Mouse (Mus musculus) effector memory CD4-positive, alpha-beta T cell, adult 5 months (primary cell): ENCODE data around the gene Vamp5. TPM values are rescaled to one million over a fixed set of nuclear protein-coding genes. Genes with fewer than 3 reads are reported as not detected.

Experiments
- polyA plus RNA-seq: library from polyadenylated mRNA; unstranded; fragments of 100-300 nt; shearing (Covaris generic); gene quantifications from one replicate; pipeline ENCODE4 v1.2.1, GENCODE M21; 2017

Vamp5 gene
- 22.4 TPM for polyA plus RNA-seq

DNA sequence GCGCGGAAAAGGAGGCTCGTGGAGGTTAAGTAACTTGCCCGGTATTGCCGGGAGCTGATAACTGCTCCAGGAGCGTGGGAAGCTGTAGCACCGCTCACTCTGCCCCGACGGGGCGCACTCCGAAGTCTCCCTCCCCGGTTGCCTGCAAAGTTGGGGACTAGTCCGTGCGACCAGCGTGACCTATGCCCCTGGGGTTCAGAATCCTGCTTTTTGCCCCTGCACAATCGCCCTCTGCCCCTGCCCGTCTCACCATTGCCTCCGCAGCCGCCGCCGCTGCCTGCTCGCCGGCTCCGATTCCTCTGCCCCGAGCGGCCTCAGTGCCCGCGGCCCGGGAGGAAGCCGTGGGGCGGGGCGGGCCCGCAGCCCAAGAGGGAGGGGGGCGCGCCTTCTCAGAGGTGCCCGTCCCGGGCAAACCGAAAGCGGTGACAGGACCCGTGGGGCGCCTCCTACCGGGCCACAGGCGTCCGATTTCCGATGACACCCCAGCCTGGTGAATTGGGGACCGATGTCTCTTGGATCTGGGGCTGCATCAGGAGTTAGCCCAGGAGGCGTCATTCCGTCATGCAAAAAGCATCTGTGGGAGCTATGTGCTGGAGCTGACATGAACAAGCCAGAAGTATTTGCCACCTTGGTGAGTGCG, at the start of gene Vamp5:
Gene Vamp5, minus strand, starts transcription at position 338 of the 640 bp plus-strand sequence.

DNA sequence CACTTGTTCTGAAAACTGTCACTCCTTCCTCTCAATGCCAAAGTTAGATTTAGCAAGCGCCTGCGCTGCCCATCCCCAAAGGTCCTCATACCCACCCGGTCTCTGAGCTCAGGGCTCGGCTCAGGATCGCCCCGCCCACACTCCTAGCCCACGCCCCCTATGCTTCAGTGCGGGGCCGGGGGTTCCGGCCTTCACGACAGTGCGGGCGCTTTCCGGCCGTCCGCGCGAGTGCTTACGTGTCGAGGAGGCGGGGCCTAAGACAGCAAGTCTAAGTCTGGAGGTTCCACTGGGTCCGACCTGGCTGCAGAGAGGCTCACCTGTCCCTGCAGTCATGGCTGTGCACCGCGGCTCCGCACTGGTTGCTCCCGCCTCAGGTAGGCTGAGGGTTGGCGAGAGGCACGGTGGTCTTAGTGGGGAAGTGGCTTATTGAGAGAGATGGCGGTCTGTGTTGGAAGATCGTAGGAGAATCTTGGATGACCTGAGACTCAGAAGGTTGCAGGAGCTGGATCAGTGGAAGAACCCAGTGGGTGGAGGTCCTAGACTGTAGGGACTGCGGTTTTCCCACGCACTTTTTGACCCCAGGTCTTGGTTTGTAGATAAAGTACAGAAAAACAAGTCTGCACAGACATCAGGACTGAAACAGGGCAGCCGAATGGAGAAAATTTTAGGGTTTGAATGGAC, 33.9 kb upstream of the Vamp5 start, which contains the start of gene Ggcx:
Gene Ggcx, plus strand, starts transcription at position 233 of the 681 bp plus-strand sequence.

DNA sequence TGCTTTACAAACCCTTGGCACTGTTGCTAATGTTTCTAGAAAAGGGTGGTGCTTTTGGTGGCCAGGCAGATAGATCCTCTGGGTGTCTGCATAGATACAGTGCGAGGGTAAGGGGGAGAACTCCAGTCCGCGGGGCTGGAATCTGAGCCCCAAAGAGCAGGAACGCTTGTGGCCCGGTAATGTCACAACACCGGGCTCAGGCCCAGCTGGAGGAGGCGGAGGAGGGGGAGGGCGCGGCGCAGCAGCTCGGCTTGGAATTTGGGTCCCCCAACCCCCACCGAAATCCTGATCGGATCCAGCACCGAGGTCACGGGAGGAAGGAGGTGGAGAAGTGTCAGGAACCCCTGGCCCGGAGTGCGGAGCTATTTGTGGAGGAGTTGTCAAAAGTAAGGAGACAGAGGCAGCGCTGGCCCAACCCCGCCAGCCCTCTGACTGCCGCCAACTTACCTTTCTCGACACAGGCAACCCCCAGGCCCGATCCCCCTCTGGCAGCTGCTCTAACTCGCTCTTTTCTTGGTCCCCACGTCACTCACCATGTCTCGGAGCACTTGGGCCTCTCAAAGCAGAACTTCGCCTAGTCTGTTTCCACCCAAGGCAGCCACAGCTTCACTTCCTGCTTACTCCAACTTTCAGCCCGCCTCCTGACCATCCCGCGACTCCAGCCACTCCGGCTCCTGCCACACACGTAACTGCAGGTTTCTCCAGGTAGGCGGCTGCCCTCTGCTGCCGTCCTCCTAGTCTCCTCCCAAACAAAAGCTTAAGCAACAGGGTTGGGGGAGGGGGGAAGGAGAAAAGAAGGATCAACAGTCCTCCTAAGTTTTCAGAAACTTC, 9.9 kb upstream of the Vamp5 start, which contains the start of gene Vamp8:
Gene Vamp8, minus strand, starts transcription at position 763 of the 831 bp plus-strand sequence.

DNA sequence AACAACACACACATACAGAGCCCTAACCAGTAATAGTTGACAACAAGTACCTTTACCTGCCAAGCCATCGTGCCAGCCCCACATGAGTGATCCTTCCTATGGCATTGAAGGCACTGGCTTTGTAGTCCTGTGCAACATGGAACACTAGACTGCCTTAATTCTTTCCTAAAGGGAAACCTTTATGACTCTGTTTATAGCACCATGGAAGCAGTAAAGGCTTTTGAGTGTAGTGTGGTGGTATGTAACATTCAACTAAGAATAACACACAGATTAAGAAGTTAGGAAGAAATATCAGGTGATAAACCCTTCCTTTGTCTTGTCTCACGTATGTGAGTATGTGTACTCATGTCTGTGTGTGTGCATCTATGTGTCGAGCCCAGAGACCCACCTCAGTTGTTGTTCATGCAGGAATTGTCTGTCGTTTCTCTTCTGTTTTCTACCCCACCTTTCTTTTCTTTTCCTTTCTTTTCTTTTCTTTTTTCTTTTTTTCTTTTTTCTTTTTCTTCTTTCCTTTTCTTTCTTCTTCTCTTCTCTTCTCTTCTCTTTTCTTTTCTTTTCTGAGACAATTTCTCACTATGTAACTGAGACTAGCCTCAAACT, 13.3 kb downstream of the Vamp5 start, which contains the start of gene Rnf181:
Gene Rnf181, minus strand, starts transcription at position 113 of the 600 bp plus-strand sequence.

DNA sequence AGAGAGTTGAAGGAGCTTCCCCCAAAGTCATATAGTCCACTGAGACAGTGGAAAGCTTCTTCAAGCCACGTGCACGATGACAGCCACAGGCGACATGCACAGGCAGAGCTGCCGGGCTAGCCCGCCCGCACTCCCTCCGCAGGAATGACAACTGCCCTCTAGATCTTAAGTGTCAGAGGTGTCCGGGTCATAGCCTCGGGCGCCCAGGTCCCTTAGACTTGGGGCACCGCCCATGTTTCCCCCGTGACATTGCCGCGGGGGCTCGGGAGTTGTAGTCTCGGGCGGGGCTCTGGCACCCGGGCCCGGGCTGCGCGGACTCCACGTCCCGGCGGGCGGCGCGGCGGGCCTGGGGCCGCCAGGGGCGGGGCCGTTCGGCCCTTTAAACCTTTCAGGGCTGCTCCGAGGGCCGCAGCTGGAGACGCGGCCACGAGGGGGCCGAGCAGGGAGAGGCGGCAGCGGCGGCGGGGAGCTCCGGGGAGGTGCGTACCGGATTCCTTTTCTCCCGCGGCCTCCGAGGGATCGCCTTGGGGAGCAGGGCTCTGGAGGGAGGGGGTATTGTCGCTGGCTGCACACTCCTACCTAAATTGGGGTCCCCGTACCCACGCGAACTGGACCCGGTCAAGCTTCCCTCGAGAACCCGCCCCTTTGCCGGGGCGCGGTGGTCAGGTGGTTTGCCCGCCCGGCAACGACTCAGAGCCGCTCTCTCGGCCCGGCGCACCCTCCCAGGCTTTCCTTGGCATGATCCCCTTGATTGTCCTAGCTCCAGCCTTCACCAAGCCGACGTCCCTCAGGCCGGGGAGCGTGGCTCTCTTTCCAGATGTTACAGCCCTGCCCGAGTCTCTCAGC, 25.0 kb downstream of the Vamp5 start, which contains the start of gene Tmem150a:
Gene Tmem150a, plus strand, starts transcription at position 382 of the 846 bp plus-strand sequence.

DNA sequence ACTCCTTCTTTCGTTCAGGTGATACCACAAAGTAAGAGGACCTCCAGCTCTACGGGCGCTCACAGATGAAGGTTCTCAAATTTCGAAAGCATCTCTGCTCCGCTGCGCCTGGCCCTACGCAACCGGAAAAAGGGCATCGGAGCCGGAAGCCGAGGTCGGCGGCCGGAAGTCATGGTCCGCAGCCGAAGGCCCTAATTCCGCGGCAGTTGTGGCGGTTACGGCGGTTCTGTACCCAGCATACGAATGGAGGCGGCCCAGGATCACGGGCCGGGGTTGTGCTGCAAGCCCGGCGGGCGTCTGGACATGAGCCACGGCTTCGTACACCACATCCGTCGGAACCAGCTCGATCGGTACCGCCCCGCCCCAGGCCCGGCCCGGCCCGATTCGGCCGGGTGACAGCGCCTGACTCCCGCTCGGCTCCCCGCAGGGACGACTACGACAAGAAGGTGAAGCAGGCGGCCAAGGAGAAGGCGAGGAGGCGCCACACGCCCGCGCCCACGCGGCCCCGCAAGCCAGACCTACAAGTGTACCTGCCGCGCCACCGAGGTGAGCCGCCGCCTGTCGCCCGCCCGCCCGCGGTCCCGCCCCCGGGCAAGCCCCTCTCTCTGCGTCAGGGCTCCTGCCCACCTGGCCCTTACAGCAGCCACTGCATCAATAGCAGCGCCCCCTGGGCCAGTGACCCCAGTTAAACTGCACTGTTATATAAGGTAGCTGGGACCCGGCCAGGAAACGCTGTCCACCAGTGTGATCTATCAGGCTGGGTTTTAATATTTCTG, 32.9 kb downstream of the Vamp5 start, which contains the start of gene 0610030E20Rik:
Gene 0610030E20Rik, plus strand, starts transcription at position 152 of the 776 bp plus-strand sequence.

DNA sequence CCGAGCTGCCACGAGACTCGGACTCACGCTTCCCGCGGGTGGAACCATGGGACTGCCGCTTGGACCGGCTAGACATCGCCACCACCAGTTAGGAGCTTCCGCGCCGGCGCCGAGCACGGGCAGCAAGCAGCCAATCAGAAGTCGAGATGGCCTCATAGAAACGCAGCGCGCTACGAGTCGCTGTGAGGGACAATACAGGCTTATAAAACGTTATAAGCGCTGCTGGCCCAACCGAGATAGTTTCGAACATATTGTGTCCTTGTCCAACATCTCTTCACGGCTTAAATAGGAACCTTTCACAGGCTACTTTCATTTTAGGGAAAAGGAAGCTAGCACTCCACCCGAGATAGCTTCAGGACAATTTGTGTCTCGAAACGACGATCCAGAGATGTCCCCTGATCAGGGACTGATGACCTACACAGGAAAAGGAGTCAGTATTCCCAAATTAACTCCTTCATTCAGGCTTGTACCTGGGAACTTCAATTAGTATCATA, 35.1 kb downstream of the Vamp5 start, which contains the start of gene Usp39:
Gene Usp39, minus strand, starts transcription at position 111 of the 494 bp plus-strand sequence.

Other genes with a start within 250 kb of the Vamp5 start
- not detected for gene Atoh8, start 144.9 kb downstream of the Vamp5 start, polyA plus RNA-seq
- not detected for gene Sftpb, start 75.9 kb downstream of the Vamp5 start, polyA plus RNA-seq
- 32.2 TPM for gene Usp39, start 35.3 kb downstream of the Vamp5 start, polyA plus RNA-seq
- 28.9 TPM for gene 0610030E20Rik, start 33.2 kb downstream of the Vamp5 start, polyA plus RNA-seq
- 1.1 TPM for gene Tmem150a, start 25.0 kb downstream of the Vamp5 start, polyA plus RNA-seq
- gene Rnf181, start 13.5 kb downstream of the Vamp5 start, polyA plus RNA-seq = 110 TPM
- 151 TPM for gene Vamp8, start 10.2 kb upstream of the Vamp5 start, polyA plus RNA-seq
- gene Ggcx, start 33.8 kb upstream of the Vamp5 start, polyA plus RNA-seq = 7.0 TPM
- gene Mat2a, start 59.1 kb upstream of the Vamp5 start, polyA plus RNA-seq = 622 TPM
- gene Sh2d6, start 141.2 kb upstream of the Vamp5 start, polyA plus RNA-seq = not detected
- 37.8 TPM for gene Capg, start 163.9 kb upstream of the Vamp5 start, polyA plus RNA-seq
- gene Elmod3, start 217.9 kb upstream of the Vamp5 start, polyA plus RNA-seq = 11.1 TPM
- gene Retsat, start 218.0 kb upstream of the Vamp5 start, polyA plus RNA-seq = 6.1 TPM
- 292 TPM for gene Tgoln1, start 236.5 kb upstream of the Vamp5 start, polyA plus RNA-seq